Mouse (Mus musculus) intestine, embryonic 16.5 days (tissue): ENCODE measurements around the gene Nav3. TPM values are rescaled to one million over a fixed set of nuclear protein-coding genes. Genes with fewer than 3 reads are reported as not detected.

Experiments
- ATAC-seq: fragments of 200-750 bp; cut with Nextera tagmentation; 2 replicates; pipeline ENCODE4 v1.8.0; 2017; ENCODE audit warnings: moderate TSS enrichment, moderate library complexity
- H3K27ac ChIP-seq: fragments of 300-500 bp; sonication (generic); 2 replicates; pipeline ENCODE4 v1.5.1; 2014; ENCODE audit warnings: mild to moderate bottlenecking, low read length
- H3K27me3 ChIP-seq: fragments of 300-500 bp; sonication (generic); replicated peaks from 2 replicates; pipeline ENCODE4 v1.6.1; 2014; ENCODE audit warnings: low read length, control low read depth, mixed read lengths; ENCODE audit not compliant: control insufficient read depth, insufficient read depth
- H3K36me3 ChIP-seq: fragments of 300-500 bp; sonication (generic); 2 replicates; pipeline ENCODE4 v1.6.1; 2014; ENCODE audit warnings: low read length, control low read depth; ENCODE audit not compliant: control insufficient read depth, insufficient read depth
- H3K4me1 ChIP-seq: fragments of 300-500 bp; sonication (generic); 2 replicates; pipeline ENCODE4 v1.6.1; 2014; ENCODE audit warnings: low read length, control low read depth, mixed read lengths; ENCODE audit not compliant: control insufficient read depth, insufficient read depth
- H3K4me2 ChIP-seq: fragments of 300-500 bp; sonication (generic); 2 replicates; pipeline ENCODE4 v1.6.1; 2014; ENCODE audit warnings: low read depth, low read length, control low read depth
- H3K4me3 ChIP-seq: fragments of 300-500 bp; sonication (generic); 2 replicates; pipeline ENCODE4 v1.5.1; 2014; ENCODE audit warnings: mild to moderate bottlenecking, low read length
- H3K9ac ChIP-seq: fragments of 300-500 bp; sonication (generic); 2 replicates; pipeline ENCODE4 v1.6.1; 2014; ENCODE audit warnings: low read depth, low read length
- H3K9me3 ChIP-seq: fragments of 300-500 bp; sonication (generic); 2 replicates; pipeline ENCODE4 v1.6.1; 2016; ENCODE audit warnings: low read length, control low read depth; ENCODE audit not compliant: control insufficient read depth
- WGBS: fragments of 180-500 bp; shearing (Covaris S2); extraction: QIAGEN DNeasy Blood & Tissue Kit; methylation state at CpG from one replicate; pipeline ENCODE4 v1.1.7; 2014; 5-methylcytosine and 5-hydroxymethylcytosine counted together
- polyA plus RNA-seq: library from polyadenylated mRNA; unstranded; fragments of >200 nt; fragmentation: Nextera tagmentation; extraction: Ambion mirVana; gene quantifications from 2 replicates; pipeline ENCODE4 v1.2.1, GENCODE M21; 2015

Nav3 gene
- polyA plus RNA-seq, 1 experiment from 2014 or later: 0.75 TPM

DNA sequence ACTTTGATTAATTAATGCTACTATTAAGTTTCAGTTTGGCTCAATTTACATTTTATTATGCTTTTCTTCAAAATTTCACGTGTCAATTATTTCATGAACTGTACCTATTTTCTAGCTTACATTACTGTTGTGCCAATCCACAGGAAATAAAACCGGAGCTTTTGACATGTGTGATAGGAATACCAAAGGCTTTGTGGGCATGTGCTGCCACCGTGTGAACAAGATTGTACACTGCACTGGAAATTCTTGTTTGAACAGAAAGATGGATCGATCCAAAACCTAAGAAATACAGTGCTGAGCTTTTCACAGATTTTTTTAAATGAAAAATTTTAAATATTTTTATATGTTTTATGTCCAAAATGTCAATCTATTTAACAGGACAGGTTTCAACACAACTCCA lies 591.3 kb downstream of the Nav3 start:
- 23% methylated on average over 4 of the region's 4 CpGs for WGBS
- Histone ChIP-seq H3K27ac (no peak overlapping the region), H3K4me3 (no peak overlapping the region), H3K9me3 (no peaks in the 10 kb centered on the region), H3K9ac (no peak overlapping the region), H3K4me1 (no peaks in the 10 kb centered on the region), H3K4me2 (no peak overlapping the region), H3K27me3 (no peaks in the 10 kb centered on the region), H3K36me3 (no peaks in the 10 kb centered on the region)
- ATAC-seq: no peak

DNA sequence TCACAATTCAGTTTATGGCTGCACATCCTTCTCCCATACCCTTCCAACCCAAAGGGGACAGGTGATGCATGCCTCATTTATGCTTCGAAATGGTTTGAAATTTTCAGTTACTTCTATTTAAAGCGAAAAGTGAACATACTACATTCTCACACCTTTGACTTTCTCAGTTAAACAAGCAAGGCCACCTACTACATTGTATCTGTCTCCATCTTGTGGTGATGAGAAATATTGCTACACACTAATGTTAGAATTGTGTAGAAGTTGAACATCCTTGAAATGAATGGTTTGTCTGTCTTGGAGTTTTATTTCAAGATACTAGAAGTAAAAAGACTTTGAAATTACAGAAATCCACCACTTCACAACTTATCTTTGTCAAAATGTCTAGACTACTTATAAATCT lies 594.7 kb downstream of the Nav3 start:
- Histone ChIP-seq H3K4me2 (no peak overlapping the region), H3K4me3 (no peak overlapping the region), H3K9me3 (no peaks in the 10 kb centered on the region), H3K27me3 (no peaks in the 10 kb centered on the region), H3K4me1 (no peaks in the 10 kb centered on the region), H3K27ac (no peak overlapping the region), H3K9ac (no peak overlapping the region), H3K36me3 (no peaks in the 10 kb centered on the region)
- ATAC-seq: no peak
- WGBS: 62% methylated on average over 2 of the region's 2 CpGs

DNA sequence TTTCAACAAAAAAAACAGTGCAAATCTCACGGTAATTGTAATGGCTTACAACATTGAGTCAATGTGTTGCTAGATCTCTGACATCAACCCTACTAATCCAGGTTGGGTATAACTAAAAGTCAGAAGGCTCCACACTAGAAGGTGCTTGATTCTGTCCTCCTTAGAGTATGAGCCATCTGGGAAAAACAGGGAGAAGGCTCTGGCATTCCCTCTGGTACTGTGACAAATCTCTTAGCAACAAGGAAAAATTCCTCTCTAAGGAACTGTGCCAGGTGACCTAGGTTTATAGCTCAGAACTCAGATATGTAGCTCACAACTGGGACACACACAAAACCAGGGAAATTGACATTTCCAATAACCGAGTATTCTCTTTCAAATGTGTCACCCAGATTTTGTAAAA lies 597.4 kb downstream of the Nav3 start:
- Histone ChIP-seq H3K27me3 (no peaks in the 10 kb centered on the region), H3K4me3 (no peak overlapping the region), H3K36me3 (no peaks in the 10 kb centered on the region), H3K9me3 (no peaks in the 10 kb centered on the region), H3K9ac (no peak overlapping the region), H3K27ac (no peak overlapping the region), H3K4me1 (no peaks in the 10 kb centered on the region), H3K4me2 (no peak overlapping the region)
- no peak for ATAC-seq
- 85% methylated on average over 2 of the region's 2 CpGs for WGBS

DNA sequence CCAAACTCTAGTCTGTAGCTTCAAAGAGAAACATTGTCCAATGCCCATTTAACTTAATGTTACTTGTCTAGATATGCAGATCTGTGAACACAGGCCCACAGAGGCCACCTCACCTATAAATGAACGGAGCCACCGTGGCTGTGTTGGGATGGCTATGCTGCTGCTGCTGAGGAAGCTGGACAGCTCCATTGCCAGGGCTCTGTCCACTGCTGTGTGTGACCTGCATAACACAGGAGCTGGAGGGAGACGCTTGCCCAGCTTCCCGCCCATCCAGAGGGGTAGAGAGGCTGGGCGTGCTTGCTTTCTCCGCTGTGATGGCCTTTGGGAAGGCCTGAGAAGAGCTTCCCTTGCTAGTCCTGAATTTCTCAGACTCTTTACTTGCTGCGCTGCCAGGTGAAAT lies 603.6 kb downstream of the Nav3 start:
- Histone ChIP-seq H3K9me3 (no peaks in the 10 kb centered on the region), H3K36me3 (no peaks in the 10 kb centered on the region), H3K27ac (no peak overlapping the region), H3K4me3 (no peak overlapping the region), H3K4me2 (no peak overlapping the region), H3K4me1 (no peaks in the 10 kb centered on the region), H3K9ac (no peak overlapping the region), H3K27me3 (no peaks in the 10 kb centered on the region)
- 31% methylated on average over 7 of the region's 7 CpGs for WGBS
- ATAC-seq: no peak

DNA sequence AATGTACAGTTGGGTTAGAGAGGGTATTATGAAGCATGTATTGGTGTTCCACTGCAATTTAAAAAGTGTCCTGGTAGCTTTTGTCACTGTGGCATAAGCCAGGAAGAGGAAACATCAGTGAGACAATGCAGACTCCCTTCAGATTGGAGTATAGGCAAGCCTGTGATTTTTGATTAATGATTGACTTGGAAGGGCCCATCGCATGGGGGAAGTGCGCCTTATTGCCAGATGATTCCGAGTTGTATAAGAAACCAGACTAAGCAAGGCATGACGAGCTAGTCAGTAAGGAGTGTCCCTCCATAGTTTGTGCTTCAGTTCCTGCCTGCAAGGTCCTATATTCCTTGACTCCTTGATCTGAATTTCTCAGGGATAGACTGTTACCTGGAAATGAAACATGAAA lies 608.4 kb downstream of the Nav3 start:
- 55% methylated on average over 4 of the region's 4 CpGs for WGBS

DNA sequence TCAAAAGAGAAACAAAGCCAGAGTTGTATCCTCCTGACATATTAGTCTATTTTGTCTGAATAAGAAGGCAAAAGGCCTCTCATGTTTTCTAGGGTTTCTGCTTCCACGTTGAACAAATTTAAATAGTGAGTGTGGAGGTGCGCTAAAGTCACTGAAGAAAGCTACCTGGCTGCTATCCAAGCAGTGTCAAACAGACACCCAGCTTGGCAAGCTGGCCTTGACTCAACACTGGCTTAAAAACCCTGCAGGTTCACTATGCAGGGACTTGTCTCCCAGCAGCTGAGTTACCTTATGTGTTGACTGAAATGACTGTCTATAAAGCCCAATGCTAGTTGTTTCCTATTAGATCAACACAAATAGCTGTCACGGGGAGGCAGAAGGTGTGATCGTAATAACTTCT lies 612.3 kb downstream of the Nav3 start:
- H3K4me1 ChIP-seq: no peaks in the 10 kb centered on the region
- H3K36me3 ChIP-seq: no peaks in the 10 kb centered on the region
- no peak overlapping the region for H3K4me2 ChIP-seq
- WGBS: 78% methylated on average over 4 of the region's 4 CpGs
- H3K27me3 ChIP-seq: no peaks in the 10 kb centered on the region
- no peak overlapping the region for H3K9ac ChIP-seq
- H3K27ac ChIP-seq: no peak overlapping the region
- no peak for ATAC-seq
- no peak overlapping the region for H3K4me3 ChIP-seq
- no peaks in the 10 kb centered on the region for H3K9me3 ChIP-seq

More for the DNA sequence above, 608.4 kb downstream of the Nav3 start:
- Histone ChIP-seq H3K4me2 (no peak overlapping the region), H3K9ac (no peak overlapping the region), H3K36me3 (no peaks in the 10 kb centered on the region), H3K4me1 (no peaks in the 10 kb centered on the region), H3K4me3 (no peak overlapping the region), H3K27ac (no peak overlapping the region), H3K27me3 (no peaks in the 10 kb centered on the region), H3K9me3 (no peaks in the 10 kb centered on the region)
- ATAC-seq: 0 out of 2 replicates have a peak, but pooled peaks have one; percentile 40

DNA sequence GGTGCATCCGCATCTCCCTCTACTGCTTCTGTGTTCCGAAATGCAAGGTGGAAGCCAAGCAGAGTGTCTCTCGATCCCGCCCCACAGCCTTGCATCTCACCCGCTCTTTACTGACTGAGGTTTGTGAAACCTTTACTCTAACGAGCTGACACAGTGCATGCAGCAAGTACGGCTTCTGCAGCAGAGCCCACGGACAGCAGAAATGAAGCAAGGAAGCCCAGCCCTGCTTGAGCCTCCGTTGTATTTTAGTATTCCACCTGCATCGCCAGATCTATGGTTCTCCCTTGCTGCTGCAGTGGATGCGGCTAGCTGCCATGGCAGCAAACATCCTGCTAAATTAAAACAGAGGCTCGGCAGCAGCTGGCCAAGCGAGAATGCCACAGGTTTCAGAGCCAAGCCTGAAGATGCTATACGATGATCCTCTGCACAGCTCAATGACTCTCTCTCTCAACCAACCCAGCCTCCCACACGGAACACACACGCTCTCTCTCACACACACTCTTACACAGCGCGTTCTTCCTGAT lies 623.2 kb downstream of the Nav3 start:
- no peaks in the 10 kb centered on the region for H3K9me3 ChIP-seq
- no peak overlapping the region for H3K9ac ChIP-seq
- H3K27me3 ChIP-seq: no peaks in the 10 kb centered on the region
- WGBS: 31% methylated on average over 18 of the region's 18 CpGs
- peak overlapping the region; percentile 10; the same call in 1 of the 2 replicates for H3K4me3 ChIP-seq
- no peak for ATAC-seq
- H3K27ac ChIP-seq: no peak overlapping the region
- no peak overlapping the region for H3K4me2 ChIP-seq
- no peaks in the 10 kb centered on the region for H3K36me3 ChIP-seq
- no peaks in the 10 kb centered on the region for H3K4me1 ChIP-seq

DNA sequence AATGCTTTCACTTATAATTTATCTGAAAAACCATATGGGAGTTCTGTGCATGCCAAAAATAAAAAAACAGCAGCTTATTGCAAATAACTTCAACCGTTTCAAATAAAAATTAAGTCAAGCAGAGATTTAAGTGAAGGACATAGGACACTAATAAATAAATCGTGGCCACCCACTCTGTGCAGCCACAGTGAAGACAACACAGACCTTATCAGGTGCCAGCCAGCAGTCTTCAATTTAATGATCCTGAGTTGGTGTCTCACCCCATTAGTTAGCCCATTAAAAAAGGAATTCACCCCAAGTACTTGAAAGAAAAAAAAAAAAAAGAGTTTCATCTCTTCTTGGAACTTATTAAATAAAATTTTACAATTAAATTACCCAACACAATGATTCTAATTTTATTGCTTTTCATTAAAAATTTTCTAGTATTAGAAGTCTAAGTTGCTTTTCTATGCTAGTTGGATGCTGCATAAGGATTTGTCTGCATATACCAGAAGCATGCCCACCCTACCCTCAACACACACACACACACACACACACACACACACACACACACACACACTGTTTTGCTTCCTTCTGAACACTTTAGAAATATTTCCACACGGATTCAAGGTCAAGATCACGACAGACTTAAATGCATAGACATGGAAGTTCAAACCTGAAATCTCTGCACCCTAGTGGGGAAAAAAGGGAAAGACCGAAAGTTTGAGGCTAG lies 649.1 kb downstream of the Nav3 start:
- Histone ChIP-seq H3K9me3 (no peaks in the 10 kb centered on the region), H3K27ac (no peak overlapping the region), H3K4me2 (no peak overlapping the region), H3K9ac (no peak overlapping the region), H3K27me3 (no peaks in the 10 kb centered on the region), H3K4me1 (no peaks in the 10 kb centered on the region), H3K4me3 (no peak overlapping the region), H3K36me3 (no peaks in the 10 kb centered on the region)
- no peak for ATAC-seq
- 73% methylated on average over 5 of the region's 5 CpGs for WGBS

DNA sequence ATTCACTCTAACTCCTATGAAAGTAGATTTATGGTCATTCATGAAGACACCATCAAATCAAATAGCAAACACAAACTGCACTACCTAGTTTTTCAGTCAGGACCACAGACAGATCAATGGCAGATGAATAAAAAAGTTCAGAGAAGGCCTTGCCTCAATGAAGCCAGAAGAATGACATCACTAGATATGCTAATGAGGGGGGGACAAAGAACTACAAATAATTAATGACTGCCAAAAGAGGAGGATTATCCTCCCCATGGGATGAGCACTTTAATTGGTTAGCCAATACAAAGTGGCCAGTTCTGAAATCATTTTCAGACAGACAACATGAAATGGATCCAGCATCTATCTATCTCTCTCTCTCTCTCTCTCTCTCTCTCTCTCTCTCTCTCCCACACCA lies 652.6 kb downstream of the Nav3 start:
- Histone ChIP-seq H3K27me3 (no peaks in the 10 kb centered on the region), H3K36me3 (no peaks in the 10 kb centered on the region), H3K4me1 (no peaks in the 10 kb centered on the region), H3K4me3 (no peak overlapping the region), H3K27ac (no peak overlapping the region), H3K9ac (no peak overlapping the region), H3K9me3 (no peaks in the 10 kb centered on the region), H3K4me2 (no peak overlapping the region)
- ATAC-seq: no peak

DNA sequence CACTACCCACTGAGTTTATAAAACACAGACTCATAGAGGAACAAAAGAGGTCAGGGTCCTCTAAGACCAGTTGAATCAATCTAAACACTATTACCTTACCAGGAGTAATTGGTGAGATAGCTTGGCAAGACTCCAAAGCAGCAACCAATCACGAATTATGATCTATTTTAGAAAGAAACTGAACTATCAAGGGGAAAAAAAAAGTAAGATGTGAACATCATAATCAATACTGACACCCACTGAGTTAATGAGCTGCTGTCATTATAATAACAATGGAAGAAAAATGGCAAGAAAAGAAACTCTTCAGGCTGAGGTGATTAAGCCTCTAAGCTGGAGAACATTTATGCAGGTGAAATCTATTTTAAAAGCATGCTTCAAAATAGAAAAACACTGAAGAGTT lies 653.8 kb downstream of the Nav3 start:
- Histone ChIP-seq H3K4me2 (no peak overlapping the region), H3K36me3 (no peaks in the 10 kb centered on the region), H3K4me3 (no peak overlapping the region), H3K9ac (no peak overlapping the region), H3K4me1 (no peaks in the 10 kb centered on the region), H3K27me3 (no peaks in the 10 kb centered on the region), H3K27ac (no peak overlapping the region), H3K9me3 (no peaks in the 10 kb centered on the region)
- whole genome bisulfite sequencing: 53% methylated on average over 1 of the region's 1 CpGs
- no peak for ATAC-seq
